Mouse (Mus musculus) neural tube, embryonic 14.5 days (tissue): ENCODE data around the gene Magoh. TPM values are rescaled to one million over a fixed set of nuclear protein-coding genes. Genes with fewer than 3 reads are reported as not detected.

ENCODE experiments used
- ATAC-seq: fragments of 200-750 bp; cut with Nextera tagmentation; 2 replicates; pipeline ENCODE4 v1.8.0; 2017; ENCODE audit warnings: low read depth, mild to moderate bottlenecking, moderate TSS enrichment, moderate library complexity
- H3K27ac ChIP-seq: fragments of 300-500 bp; sonication (generic); 2 replicates; pipeline ENCODE4 v1.5.1; 2014; ENCODE audit warnings: low read depth, mild to moderate bottlenecking, control low read depth, low read length, moderate library complexity, mixed read lengths
- H3K27me3 ChIP-seq: fragments of 300-500 bp; sonication (generic); 2 replicates; pipeline ENCODE4 v1.6.1; 2014; ENCODE audit warnings: low read length; ENCODE audit not compliant: control insufficient read depth, insufficient read depth
- H3K36me3 ChIP-seq: fragments of 300-500 bp; sonication (generic); 2 replicates; pipeline ENCODE4 v1.6.1; 2014; ENCODE audit warnings: low read length, mixed read lengths; ENCODE audit not compliant: control insufficient read depth, insufficient read depth
- H3K4me1 ChIP-seq: fragments of 300-500 bp; sonication (generic); 2 replicates; pipeline ENCODE4 v1.6.1; 2014; ENCODE audit warnings: low read length; ENCODE audit not compliant: control insufficient read depth, insufficient read depth
- H3K4me2 ChIP-seq: fragments of 300-500 bp; sonication (generic); 2 replicates; pipeline ENCODE4 v1.6.1; 2014; ENCODE audit warnings: mild to moderate bottlenecking, low read depth, low read length, control low read depth
- H3K4me3 ChIP-seq: fragments of 300-500 bp; sonication (generic); 2 replicates; pipeline ENCODE4 v1.5.1; 2014; ENCODE audit warnings: low read depth, low read length, control low read depth, mixed read lengths
- H3K9ac ChIP-seq: fragments of 300-500 bp; sonication (generic); replicated peaks from 2 replicates; pipeline ENCODE4 v1.6.1; 2014; ENCODE audit warnings: low read depth, mild to moderate bottlenecking, control low read depth, low read length, mixed read lengths
- H3K9me3 ChIP-seq: fragments of 300-500 bp; sonication (generic); 2 replicates; pipeline ENCODE4 v1.6.1; 2016; ENCODE audit warnings: low read length; ENCODE audit not compliant: control insufficient read depth
- WGBS: fragments of 180-500 bp; shearing (Covaris S2); extraction: QIAGEN DNeasy Blood & Tissue Kit; methylation state at CpG from one replicate; pipeline ENCODE4 v1.1.7; 2014; 5-methylcytosine and 5-hydroxymethylcytosine counted together
- polyA plus RNA-seq: library from polyadenylated mRNA; unstranded; fragments of >200 nt; fragmentation: Nextera tagmentation; extraction: Ambion mirVana; gene quantifications from 2 replicates; pipeline ENCODE4 v1.2.1, GENCODE M21; 2014

Gene Magoh
- polyA plus RNA-seq, 1 experiment from 2014 or later: 104 TPM

DNA sequence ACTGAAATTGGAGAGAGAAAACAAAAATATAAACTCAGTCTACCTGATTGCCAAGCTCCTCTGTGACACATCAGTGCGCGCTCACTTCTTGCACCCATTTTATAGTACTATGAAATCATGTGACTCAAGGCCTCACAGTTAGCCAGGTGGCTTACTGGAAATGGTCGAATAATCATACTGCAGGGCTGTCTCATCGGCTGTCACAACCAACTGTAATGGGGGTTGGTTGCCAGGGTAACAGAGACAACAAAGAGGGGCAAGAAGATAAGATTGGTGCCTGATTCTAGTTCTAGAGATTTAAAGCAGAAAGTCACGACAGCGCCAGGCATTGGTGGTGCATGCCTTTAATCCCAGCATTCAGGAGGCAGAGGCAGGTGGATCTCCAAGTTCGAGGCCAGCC lies 20.6 kb upstream of the Magoh start:
- no peaks in the 10 kb centered on the region for H3K4me1 ChIP-seq
- H3K9ac ChIP-seq: no peak overlapping the region
- H3K27me3 ChIP-seq: no peaks in the 10 kb centered on the region
- no peak overlapping the region for H3K27ac ChIP-seq
- no peak for ATAC-seq
- H3K36me3 ChIP-seq: peaks cover 70% of the 10 kb centered on the region
- WGBS: 89% methylated on average over 7 of the region's 7 CpGs
- H3K4me2 ChIP-seq: no peak overlapping the region
- no peak overlapping the region for H3K4me3 ChIP-seq
- H3K9me3 ChIP-seq: no peaks in the 10 kb centered on the region

DNA sequence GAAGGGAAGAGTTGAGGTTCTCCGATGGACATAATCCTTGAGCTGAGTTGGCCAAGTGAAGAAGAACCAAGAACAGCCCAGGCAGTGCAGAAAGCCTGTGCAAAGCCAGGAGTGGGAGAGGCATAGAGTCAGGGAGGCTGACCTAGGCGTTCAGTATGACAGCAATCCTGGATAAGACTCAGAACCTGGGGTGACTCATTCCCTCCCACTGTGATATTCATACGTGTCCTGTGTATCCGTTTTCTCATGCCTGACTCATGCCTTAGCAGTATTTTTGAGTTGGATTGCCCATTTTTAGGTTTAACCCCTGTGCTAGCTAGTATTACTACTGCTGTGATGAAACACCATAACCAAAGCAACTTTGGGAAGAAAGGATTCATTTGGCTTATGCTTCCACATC lies 14.7 kb upstream of the Magoh start:
- ATAC-seq: no peak
- no peak overlapping the region for H3K27ac ChIP-seq
- H3K9ac ChIP-seq: no peak overlapping the region
- no peak overlapping the region for H3K4me3 ChIP-seq
- H3K4me2 ChIP-seq: no peak overlapping the region
- H3K36me3 ChIP-seq: peaks cover 54% of the 10 kb centered on the region
- no peaks in the 10 kb centered on the region for H3K9me3 ChIP-seq
- no peaks in the 10 kb centered on the region for H3K27me3 ChIP-seq
- WGBS: 92% methylated on average over 4 of the region's 4 CpGs
- no peaks in the 10 kb centered on the region for H3K4me1 ChIP-seq

GRCm38 (mm10) chr4:107881631-107882030 lies 2.1 kb downstream of the Magoh start:
- WGBS: 92% methylated on average over 1 of the region's 1 CpGs
- Histone ChIP-seq H3K4me3 (no peak overlapping the region), H3K27me3 (no peaks in the 10 kb centered on the region), H3K4me1 (peaks cover 10% of the 10 kb centered on the region), H3K9me3 (no peaks in the 10 kb centered on the region), H3K36me3 (peaks cover 42% of the 10 kb centered on the region), H3K4me2 (no peak overlapping the region), H3K9ac (no peak overlapping the region), H3K27ac (no peak overlapping the region)
- no peak for ATAC-seq

DNA sequence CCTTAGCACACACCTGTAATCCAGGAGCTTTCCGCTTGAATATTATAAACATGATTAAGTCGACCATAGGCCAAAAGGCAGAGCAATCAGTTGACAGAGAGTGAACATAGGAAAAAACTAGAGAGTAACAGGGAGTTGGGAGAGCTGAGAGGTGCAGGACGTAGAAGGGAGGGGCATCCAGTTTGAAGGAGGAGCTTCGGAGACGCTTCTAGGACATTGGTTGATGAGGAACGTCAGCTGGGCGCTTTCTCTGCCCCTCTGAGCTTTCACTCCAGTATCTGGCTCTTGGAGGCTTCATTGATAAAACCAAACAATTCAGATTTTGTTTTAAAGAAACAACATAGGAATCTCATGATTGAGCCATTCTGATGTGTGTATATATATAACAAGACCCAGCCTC lies 6.8 kb downstream of the Magoh start:
- 75% methylated on average over 7 of the region's 7 CpGs for WGBS
- Histone ChIP-seq H3K27ac (no peak overlapping the region), H3K9ac (no peak overlapping the region), H3K4me3 (no peak overlapping the region), H3K4me1 (no peaks in the 10 kb centered on the region), H3K27me3 (no peaks in the 10 kb centered on the region), H3K4me2 (no peak overlapping the region), H3K36me3 (peaks cover 46% of the 10 kb centered on the region), H3K9me3 (no peaks in the 10 kb centered on the region)
- ATAC-seq: no peak

DNA sequence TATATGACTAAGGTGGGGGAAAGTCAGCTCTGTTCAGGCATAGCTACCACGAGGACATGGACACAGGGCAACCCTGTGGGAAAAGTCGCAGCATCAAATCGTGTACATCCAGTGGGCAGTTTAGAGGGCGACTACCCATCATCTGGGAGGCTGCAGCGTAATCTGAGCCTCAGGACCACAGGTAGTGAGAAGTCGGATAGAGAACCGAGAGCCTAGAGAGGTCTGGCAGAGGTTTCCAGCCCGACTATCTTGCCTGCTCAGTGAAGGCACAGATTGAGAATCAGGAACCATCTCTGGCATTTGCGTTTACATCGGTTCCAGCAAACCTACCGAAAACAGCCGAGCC lies 9.8 kb downstream of the Magoh start:
- under 1% methylated on average over 12 of the region's 12 CpGs for WGBS
- peak overlapping the region; percentile 80 for H3K4me2 ChIP-seq

GRCm38 (mm10) chr4:107889731-107890432 lies 10.3 kb downstream of the Magoh start, which contains the start of gene 0610037L13Rik:
Gene 0610037L13Rik (plus strand): TSS chr4:107889813.
- Histone ChIP-seq H3K4me3 (peak within 1 kb of the TSS; percentile 42), H3K9ac (peak within 1 kb of the TSS; percentile 58), H3K27me3 (no peaks in the 10 kb centered on the region), H3K4me1 (no peaks in the 10 kb centered on the region), H3K27ac (peak within 1 kb of the TSS; percentile 92), H3K4me2 (peak within 1 kb of the TSS; percentile 80), H3K36me3 (peaks cover 29% of the 10 kb centered on the region), H3K9me3 (no peaks in the 10 kb centered on the region)
- ATAC-seq: peak; percentile 94
- under 1% methylated on average over 48 of the region's 48 CpGs for WGBS

More for the DNA sequence above, 9.8 kb downstream of the Magoh start:
- Histone ChIP-seq H3K9ac (peak overlapping the region; percentile 58), H3K27ac (peak overlapping the region; percentile 92), H3K4me3 (peak overlapping the region; percentile 42), H3K9me3 (no peaks in the 10 kb centered on the region), H3K4me1 (no peaks in the 10 kb centered on the region), H3K27me3 (no peaks in the 10 kb centered on the region), H3K36me3 (peaks cover 35% of the 10 kb centered on the region)
- peak; percentile 52 for ATAC-seq

DNA sequence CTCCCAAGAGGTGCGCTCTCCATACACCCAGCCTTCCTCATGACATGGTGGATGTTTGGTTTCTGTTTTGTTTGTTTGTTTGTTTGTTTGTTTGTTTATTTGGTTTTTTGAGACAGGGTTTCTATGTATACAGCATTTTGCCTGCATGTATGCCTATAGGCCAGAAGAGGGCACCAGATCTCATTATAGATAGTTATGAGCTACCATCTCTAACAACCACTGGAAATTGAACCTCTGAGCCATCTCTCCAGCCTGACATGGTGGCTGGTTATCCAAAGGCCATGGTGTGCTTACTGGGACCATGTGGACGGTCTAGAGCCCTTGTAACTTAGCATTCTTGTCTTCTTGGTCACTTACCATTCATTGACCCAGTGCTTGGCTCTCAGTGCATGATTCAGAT lies 13.1 kb downstream of the Magoh start:
- ATAC-seq: no peak
- H3K9me3 ChIP-seq: no peaks in the 10 kb centered on the region
- H3K36me3 ChIP-seq: peaks cover 27% of the 10 kb centered on the region
- no peak overlapping the region for H3K27ac ChIP-seq
- no peak overlapping the region for H3K4me3 ChIP-seq
- H3K4me2 ChIP-seq: no peak overlapping the region
- no peaks in the 10 kb centered on the region for H3K4me1 ChIP-seq
- no peaks in the 10 kb centered on the region for H3K27me3 ChIP-seq
- H3K9ac ChIP-seq: no peak overlapping the region
- WGBS: 90% methylated on average over 2 of the region's 2 CpGs

- H3K4me1 ChIP-seq: no peaks in the 10 kb centered on the region
- no peak overlapping the region for H3K27ac ChIP-seq
- no peak overlapping the region for H3K4me2 ChIP-seq
- H3K9me3 ChIP-seq: no peaks in the 10 kb centered on the region
- no peaks in the 10 kb centered on the region for H3K27me3 ChIP-seq
- H3K9ac ChIP-seq: no peak overlapping the region
- no peak for ATAC-seq
- WGBS: 86% methylated on average over 5 of the region's 5 CpGs
- no peak overlapping the region for H3K4me3 ChIP-seq
- peaks cover 20% of the 10 kb centered on the region; the same call in 1 of the 2 replicates for H3K36me3 ChIP-seq
These were observed 19.8 kb downstream of the Magoh start for GRCm38 (mm10) chr4:107899211-107899927.

DNA sequence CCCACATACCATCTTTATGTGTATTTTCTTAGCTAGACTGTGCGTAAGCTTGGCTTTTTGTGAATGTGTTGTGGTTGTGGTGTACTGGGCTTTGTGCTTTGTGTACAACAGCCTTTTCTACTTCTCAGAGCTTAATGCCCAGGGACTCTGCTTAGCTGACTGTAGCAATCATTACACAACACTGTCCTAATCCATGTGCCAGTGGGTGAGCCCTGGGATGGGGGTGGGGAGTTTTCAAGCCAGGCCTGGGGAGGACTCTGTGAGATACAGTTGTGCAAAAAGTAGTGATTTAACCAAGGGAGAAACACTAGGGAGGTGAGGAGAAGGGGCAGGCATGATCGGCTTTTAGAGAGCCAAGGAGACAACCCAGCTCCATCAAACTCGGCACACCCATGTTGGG lies 20.7 kb downstream of the Magoh start:
- 98% methylated on average over 3 of the region's 3 CpGs for WGBS
- peaks cover 20% of the 10 kb centered on the region; the same call in 1 of the 2 replicates for H3K36me3 ChIP-seq
- no peak overlapping the region for H3K9ac ChIP-seq
- no peak overlapping the region for H3K4me3 ChIP-seq
- H3K4me2 ChIP-seq: no peak overlapping the region
- H3K9me3 ChIP-seq: no peaks in the 10 kb centered on the region
- no peaks in the 10 kb centered on the region for H3K27me3 ChIP-seq
- ATAC-seq: no peak
- no peaks in the 10 kb centered on the region for H3K4me1 ChIP-seq
- no peak overlapping the region for H3K27ac ChIP-seq
